Mouse (Mus musculus) heart, postnatal 0 days (tissue): ENCODE measurements at regions not wholly inside any gene's neighbourhood (a gene's known extent, or its start where the extent isn't known, plus 50 kb on each side); places are given as distances from the start of the nearest gene placed in this dataset.

Experiments
- CTCF ChIP-seq: IDR thresholded peaks from 2 replicates; pipeline ENCODE4 v1.5.1; 2016; ENCODE audit warnings: antibody characterized with exemption, control low read depth, low read depth
- EP300 ChIP-seq: IDR thresholded peaks from 2 replicates; pipeline ENCODE4 v1.6.1; 2016; ENCODE audit warnings: antibody characterized with exemption, low read depth

GRCm38 (mm10) chr6:78082528-78082927 is 103.0 kb upstream of the Ctnna2 start:
- no peak for TF ChIP-seq CTCF
- no peak for TF ChIP-seq EP300
